Mouse (Mus musculus): ENCODE measurements at regions not wholly inside any gene's neighbourhood (a gene's known extent, or its start where the extent isn't known, plus 50 kb on each side); places are given as distances from the start of the nearest gene placed in this dataset.

GRCm38 (mm10) chr8:92216176-92216575, 141.2 kb upstream of the Irx5 start:
- Histone ChIP-seq H3K36me3 (ENCODE audit: control insufficient read depth, insufficient read depth) (no peaks in the 10 kb centered on the region), H3K79me2 (ENCODE audit: control insufficient read depth, insufficient read depth) (no peaks in the 10 kb centered on the region), H3ac (ENCODE audit: control insufficient read depth, insufficient read length) (no peak overlapping the region), H3K27me3 (ENCODE audit: control insufficient read depth, insufficient read depth, insufficient read length) (no peaks in the 10 kb centered on the region), H3K4me3 (no peak overlapping the region), H3K4me2 (ENCODE audit: low read depth) (no peak overlapping the region)
- TF ChIP-seq TCF3 (IDR thresholded peaks at IDR 0.05; ENCODE audit: insufficient read length, low read depth) (no peak), CEBPB (IDR thresholded peaks at IDR 0.05; ENCODE audit: insufficient read depth, poor library complexity, severe bottlenecking) (no peak), E2F4 (IDR thresholded peaks at IDR 0.05; ENCODE audit: insufficient read depth) (no peak), POLR2A (IDR thresholded peaks at IDR 0.05; ENCODE audit: insufficient read length, low read depth) (no peak), TCF12 (IDR thresholded peaks at IDR 0.05; ENCODE audit: insufficient read depth, poor library complexity, severe bottlenecking) (no peak), MAX (IDR thresholded peaks at IDR 0.05; ENCODE audit: low read depth) (no peak), USF1 (IDR thresholded peaks at IDR 0.05; ENCODE audit: low read depth) (no peak), SRF (IDR thresholded peaks at IDR 0.05; ENCODE audit: control insufficient read depth, insufficient read length, low read depth) (no peak), MYOD1 (IDR thresholded peaks at IDR 0.05; ENCODE audit: control insufficient read depth in 1 of 3, insufficient read length in 2 of 3, low read depth in 2 of 3) (no peak), POLR2AphosphoS2 (IDR thresholded peaks at IDR 0.05; ENCODE audit: insufficient read length, low read depth) (no peak), MYOG (IDR thresholded peaks at IDR 0.05; ENCODE audit: control insufficient read depth in 1 of 3, insufficient read depth in 1 of 3, insufficient read length in 2 of 3, low read depth in 2 of 3) (no peak)

DNA sequence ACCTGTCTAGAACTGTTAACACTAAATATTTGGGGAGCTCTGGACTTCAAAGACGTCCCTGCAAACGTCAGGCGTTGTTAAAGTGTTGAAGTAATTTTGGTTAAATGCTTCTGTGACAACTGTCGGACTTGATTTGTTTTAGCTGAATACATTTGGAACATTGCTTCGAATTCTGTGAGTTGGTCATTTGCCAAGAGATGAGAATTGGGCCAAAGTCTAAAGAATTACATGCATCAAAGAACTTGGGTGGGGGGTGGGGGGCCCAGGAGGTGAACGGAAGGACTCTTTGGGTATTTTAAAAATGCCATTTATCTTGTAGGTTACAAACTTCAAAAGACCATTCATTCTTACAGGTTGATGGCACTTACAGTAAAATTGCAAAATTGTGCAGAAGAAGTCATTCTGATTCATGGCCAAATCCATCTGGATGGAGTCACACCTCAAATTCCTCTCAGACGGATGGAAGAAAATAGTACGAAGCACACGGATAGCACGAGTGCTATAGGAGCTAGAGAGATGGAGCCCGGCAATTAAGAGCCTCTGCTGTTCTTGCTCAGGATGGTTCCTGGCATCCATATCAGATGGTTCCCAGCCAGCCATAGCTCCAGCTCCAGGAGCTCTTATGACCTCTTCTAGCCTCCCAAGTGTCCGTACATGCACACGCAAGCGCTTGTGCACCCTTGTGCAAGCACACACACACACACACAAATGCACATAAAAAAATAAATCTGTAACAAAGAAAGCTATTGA, 144.5 kb upstream of the Irx5 start:
- Histone ChIP-seq H3K79me2 (ENCODE audit: control insufficient read depth, insufficient read depth) (no peaks in the 10 kb centered on the region), H3K36me3 (ENCODE audit: control insufficient read depth, insufficient read depth) (no peaks in the 10 kb centered on the region), H3K27me3 (ENCODE audit: control insufficient read depth, insufficient read depth, insufficient read length) (no peaks in the 10 kb centered on the region), H3K4me3 (no peak overlapping the region), H3ac (ENCODE audit: control insufficient read depth, insufficient read length) (no peak overlapping the region), H3K4me2 (ENCODE audit: low read depth) (no peak overlapping the region)
- no peak for TF ChIP-seq REST (IDR thresholded peaks at IDR 0.05; ENCODE audit: insufficient read depth, insufficient read length)
- TF ChIP-seq TCF3 (IDR thresholded peaks at IDR 0.05; ENCODE audit: insufficient read length, low read depth): no peak
- no peak for TF ChIP-seq TCF12 (IDR thresholded peaks at IDR 0.05; ENCODE audit: insufficient read depth, poor library complexity, severe bottlenecking)
- no peak for TF ChIP-seq POLR2A (IDR thresholded peaks at IDR 0.05; ENCODE audit: insufficient read length, low read depth)
- TF ChIP-seq CEBPB (IDR thresholded peaks at IDR 0.05; ENCODE audit: insufficient read depth, poor library complexity, severe bottlenecking): no peak
- no peak for TF ChIP-seq POLR2AphosphoS2 (IDR thresholded peaks at IDR 0.05; ENCODE audit: insufficient read length, low read depth)
- TF ChIP-seq MYOG (IDR thresholded peaks at IDR 0.05; ENCODE audit: control insufficient read depth in 1 of 3, insufficient read depth in 1 of 3, insufficient read length in 2 of 3, low read depth in 2 of 3): no peak
- TF ChIP-seq E2F4 (IDR thresholded peaks at IDR 0.05; ENCODE audit: insufficient read depth): no peak
- no peak for TF ChIP-seq SRF (IDR thresholded peaks at IDR 0.05; ENCODE audit: control insufficient read depth, insufficient read length, low read depth)
- no peak for TF ChIP-seq MAX (IDR thresholded peaks at IDR 0.05; ENCODE audit: low read depth)
- no peak for TF ChIP-seq USF1 (IDR thresholded peaks at IDR 0.05; ENCODE audit: low read depth)
- no peak for TF ChIP-seq MYOD1 (IDR thresholded peaks at IDR 0.05; ENCODE audit: control insufficient read depth in 1 of 3, insufficient read length in 2 of 3, low read depth in 2 of 3)

DNA sequence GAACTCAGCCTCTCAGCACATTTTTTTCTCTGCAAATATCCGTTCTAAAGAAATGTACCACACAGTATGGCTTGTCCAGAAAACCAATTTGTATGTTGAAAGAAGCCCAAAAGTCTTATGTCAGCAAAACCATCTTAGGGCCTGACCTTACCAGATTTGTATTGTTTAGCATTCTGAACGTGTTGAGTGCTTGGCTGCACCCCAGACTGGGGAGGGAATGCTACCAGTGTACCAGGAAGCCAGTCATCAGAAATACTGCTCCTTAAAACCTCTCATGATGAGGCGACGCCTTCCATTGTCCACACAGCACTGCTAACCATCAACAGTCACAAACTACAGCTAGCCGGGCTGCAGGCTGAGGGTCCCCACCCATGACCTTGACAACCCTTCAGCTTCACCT, 148.3 kb upstream of the Irx5 start:
- TF ChIP-seq REST (IDR thresholded peaks at IDR 0.05; ENCODE audit: insufficient read depth, insufficient read length) (no peak), MYOD1 (IDR thresholded peaks at IDR 0.05; ENCODE audit: control insufficient read depth in 1 of 3, insufficient read length in 2 of 3, low read depth in 2 of 3) (no peak), POLR2A (IDR thresholded peaks at IDR 0.05; ENCODE audit: insufficient read length, low read depth) (no peak), POLR2AphosphoS2 (IDR thresholded peaks at IDR 0.05; ENCODE audit: insufficient read length, low read depth) (no peak), MAX (IDR thresholded peaks at IDR 0.05; ENCODE audit: low read depth) (no peak), TCF3 (IDR thresholded peaks at IDR 0.05; ENCODE audit: insufficient read length, low read depth) (no peak), MYOG (IDR thresholded peaks at IDR 0.05; ENCODE audit: control insufficient read depth in 1 of 3, insufficient read depth in 1 of 3, insufficient read length in 2 of 3, low read depth in 2 of 3) (no peak), CEBPB (IDR thresholded peaks at IDR 0.05; ENCODE audit: insufficient read depth, poor library complexity, severe bottlenecking) (no peak), TCF12 (IDR thresholded peaks at IDR 0.05; ENCODE audit: insufficient read depth, poor library complexity, severe bottlenecking) (no peak), SRF (IDR thresholded peaks at IDR 0.05; ENCODE audit: control insufficient read depth, insufficient read length, low read depth) (no peak), USF1 (IDR thresholded peaks at IDR 0.05; ENCODE audit: low read depth) (no peak)
- Histone ChIP-seq H3ac (ENCODE audit: control insufficient read depth, insufficient read length) (no peak overlapping the region), H3K27me3 (ENCODE audit: control insufficient read depth, insufficient read depth, insufficient read length) (no peaks in the 10 kb centered on the region), H3K36me3 (ENCODE audit: control insufficient read depth, insufficient read depth) (no peaks in the 10 kb centered on the region), H3K79me2 (ENCODE audit: control insufficient read depth, insufficient read depth) (no peaks in the 10 kb centered on the region), H3K4me3 (no peak overlapping the region), H3K4me2 (ENCODE audit: low read depth) (no peak overlapping the region)

GRCm38 (mm10) chr8:92195635-92196034, 161.8 kb upstream of the Irx5 start:
- Histone ChIP-seq H3K4me3 (no peak overlapping the region), H3K27me3 (ENCODE audit: control insufficient read depth, insufficient read depth, insufficient read length) (no peaks in the 10 kb centered on the region), H3K36me3 (ENCODE audit: control insufficient read depth, insufficient read depth) (no peaks in the 10 kb centered on the region), H3ac (ENCODE audit: control insufficient read depth, insufficient read length) (no peak overlapping the region), H3K79me2 (ENCODE audit: control insufficient read depth, insufficient read depth) (no peaks in the 10 kb centered on the region), H3K4me2 (ENCODE audit: low read depth) (no peak overlapping the region)
- TF ChIP-seq SRF (IDR thresholded peaks at IDR 0.05; ENCODE audit: control insufficient read depth, insufficient read length, low read depth) (no peak), REST (IDR thresholded peaks at IDR 0.05; ENCODE audit: insufficient read depth, insufficient read length) (no peak), MAX (IDR thresholded peaks at IDR 0.05; ENCODE audit: low read depth) (no peak), POLR2A (IDR thresholded peaks at IDR 0.05; ENCODE audit: insufficient read length, low read depth) (no peak), CEBPB (IDR thresholded peaks at IDR 0.05; ENCODE audit: insufficient read depth, poor library complexity, severe bottlenecking) (no peak), MYOD1 (IDR thresholded peaks at IDR 0.05; ENCODE audit: control insufficient read depth in 1 of 3, insufficient read length in 2 of 3, low read depth in 2 of 3) (no peak), E2F4 (IDR thresholded peaks at IDR 0.05; ENCODE audit: insufficient read depth) (no peak), USF1 (IDR thresholded peaks at IDR 0.05; ENCODE audit: low read depth) (no peak), POLR2AphosphoS2 (IDR thresholded peaks at IDR 0.05; ENCODE audit: insufficient read length, low read depth) (no peak), MYOG (IDR thresholded peaks at IDR 0.05; ENCODE audit: control insufficient read depth in 1 of 3, insufficient read depth in 1 of 3, insufficient read length in 2 of 3, low read depth in 2 of 3) (no peak), TCF3 (IDR thresholded peaks at IDR 0.05; ENCODE audit: insufficient read length, low read depth) (no peak), TCF12 (IDR thresholded peaks at IDR 0.05; ENCODE audit: insufficient read depth, poor library complexity, severe bottlenecking) (no peak)
